Mouse (Mus musculus): ENCODE measurements around the gene Ccdc8.

GRCm38 (mm10) chr7:17039373-17039772 lies 46.9 kb downstream of the Ccdc8 start:
- TF ChIP-seq KAT2A (conservative IDR thresholded peaks at IDR 0.05; ENCODE audit: low read depth, low read length) (no peak), CTCF (IDR thresholded peaks at IDR 0.05 in 2 of 3, conservative IDR thresholded peaks at IDR 0.05 in 1 of 3; ENCODE audit: control insufficient read depth in 1 of 3, insufficient read depth in 1 of 3, low read depth in 2 of 3, low read length in 3 of 3, poor library complexity in 1 of 3, severe bottlenecking in 1 of 3) (no peak), ZNF384 (IDR thresholded peaks at IDR 0.05; ENCODE audit: low read depth, low read length) (no peak), E2F4 (IDR thresholded peaks at IDR 0.05; ENCODE audit: borderline replicate concordance, low read depth, low read length) (no peak), POLR2A (IDR thresholded peaks at IDR 0.05; ENCODE audit: control insufficient read depth in 1 of 2, insufficient read depth in 1 of 2, low read depth in 1 of 2, low read length in 2 of 2, poor library complexity in 1 of 2) (no peak), CHD2 (IDR thresholded peaks at IDR 0.05; ENCODE audit: low read length) (no peak), RAD21 (IDR thresholded peaks at IDR 0.05; ENCODE audit: low read depth, low read length) (no peak)
